Mouse (Mus musculus) heart, postnatal 4 days (tissue): ENCODE measurements at regions not wholly inside any gene's neighbourhood (a gene's known extent, or its start where the extent isn't known, plus 50 kb on each side); places are given as distances from the start of the nearest gene placed in this dataset.
"Not testable (repeated sequence)": the region's sequence is repeated elsewhere in the genome, so short reads cannot be mapped to it uniquely, and the experiment has no call there.

ENCODE experiments used
- DNase-seq: peaks from one replicate; pipeline ENCODE4 v3.0.0; 2021

DNA sequence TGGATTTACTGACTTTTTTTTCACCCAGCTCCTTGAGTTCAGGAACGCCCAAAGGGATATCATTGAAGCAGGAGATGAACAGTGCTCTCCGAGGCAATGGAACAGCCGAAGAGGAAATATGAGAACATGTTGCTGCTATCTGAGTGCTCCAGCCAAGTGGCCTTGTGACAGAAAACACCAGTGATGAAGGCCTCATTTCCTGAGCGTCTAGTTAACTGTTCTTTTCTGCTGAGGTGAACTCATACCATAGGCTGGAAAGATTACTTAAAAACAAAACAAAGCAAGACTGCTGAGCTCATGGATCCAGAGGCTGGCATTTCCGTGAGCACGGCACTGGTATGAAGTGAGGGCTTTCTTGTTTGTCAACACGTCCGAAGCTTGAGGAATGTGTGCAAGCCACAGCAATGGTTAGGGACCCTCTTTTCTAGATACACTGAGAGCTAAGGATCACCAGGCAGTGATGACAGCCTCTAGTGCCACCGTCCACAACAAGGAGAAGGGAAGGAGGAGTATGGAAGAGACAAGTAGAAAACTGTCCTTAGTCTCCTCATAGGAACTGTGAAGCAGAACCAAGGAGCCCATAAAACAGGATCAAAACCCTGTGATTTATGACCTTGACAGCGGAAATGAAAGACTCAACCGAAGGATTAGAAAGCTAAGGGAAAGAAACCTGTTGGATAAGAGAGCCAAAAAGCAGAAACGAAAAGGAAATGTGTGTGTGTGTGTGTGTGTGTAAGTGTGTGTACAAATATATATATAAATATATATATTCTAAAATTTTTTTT is 200.4 kb downstream of the Fam43a start:
- no peak for DNase-seq

GRCm38 (mm10) chr16:30804018-30804417 is 204.5 kb downstream of the Fam43a start:
- no peak for DNase-seq

DNA sequence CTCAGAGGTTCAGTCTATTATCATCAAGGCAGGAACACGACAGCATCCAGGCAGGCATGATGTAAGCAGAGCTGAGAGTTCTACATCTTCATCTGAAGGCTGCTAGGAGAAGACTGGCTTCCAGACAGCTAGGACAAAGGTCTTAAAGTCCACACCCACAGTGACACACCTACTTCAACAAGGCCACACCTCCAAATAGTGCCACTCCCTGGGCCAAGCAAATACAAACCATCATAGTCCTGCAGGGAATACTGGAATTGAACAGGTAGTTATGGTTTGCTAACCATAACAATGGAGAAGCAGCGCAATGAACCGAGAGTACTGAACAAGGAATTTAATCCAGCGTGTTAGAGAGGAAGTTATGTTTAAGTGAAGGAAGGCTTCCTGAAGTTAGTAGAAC is 206.7 kb downstream of the Fam43a start:
- DNase-seq = not testable (repeated sequence)

- no peak for DNase-seq
Observed at GRCm38 (mm10) chr16:30818541-30819120, 219.1 kb downstream of the Fam43a start.

- no peak for DNase-seq
Observed at GRCm38 (mm10) chr16:30819342-30819741, 219.8 kb downstream of the Fam43a start.

DNA sequence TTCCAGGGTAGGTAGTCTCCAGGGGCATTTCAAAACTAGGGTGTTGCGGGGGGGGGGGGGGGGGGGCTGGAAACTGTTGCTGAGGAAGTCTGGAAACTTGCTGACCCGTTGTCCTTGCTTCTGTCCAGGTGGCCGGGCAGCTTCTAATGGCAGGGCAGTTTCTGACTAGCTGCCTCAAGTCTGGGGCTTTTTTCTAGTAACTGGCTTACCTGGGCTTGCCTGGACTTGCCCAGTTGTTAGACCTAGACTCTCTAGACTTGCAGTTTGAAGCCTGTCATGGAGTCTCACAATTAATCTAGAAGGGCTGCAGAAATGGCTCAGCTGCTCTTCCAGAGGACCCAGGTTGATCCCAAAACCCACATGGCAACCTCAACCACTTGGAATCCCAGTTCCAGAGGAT is 220.7 kb downstream of the Fam43a start:
- DNase-seq = no peak

GRCm38 (mm10) chr16:30820761-30821160 is 221.2 kb downstream of the Fam43a start:
- no peak for DNase-seq

DNA sequence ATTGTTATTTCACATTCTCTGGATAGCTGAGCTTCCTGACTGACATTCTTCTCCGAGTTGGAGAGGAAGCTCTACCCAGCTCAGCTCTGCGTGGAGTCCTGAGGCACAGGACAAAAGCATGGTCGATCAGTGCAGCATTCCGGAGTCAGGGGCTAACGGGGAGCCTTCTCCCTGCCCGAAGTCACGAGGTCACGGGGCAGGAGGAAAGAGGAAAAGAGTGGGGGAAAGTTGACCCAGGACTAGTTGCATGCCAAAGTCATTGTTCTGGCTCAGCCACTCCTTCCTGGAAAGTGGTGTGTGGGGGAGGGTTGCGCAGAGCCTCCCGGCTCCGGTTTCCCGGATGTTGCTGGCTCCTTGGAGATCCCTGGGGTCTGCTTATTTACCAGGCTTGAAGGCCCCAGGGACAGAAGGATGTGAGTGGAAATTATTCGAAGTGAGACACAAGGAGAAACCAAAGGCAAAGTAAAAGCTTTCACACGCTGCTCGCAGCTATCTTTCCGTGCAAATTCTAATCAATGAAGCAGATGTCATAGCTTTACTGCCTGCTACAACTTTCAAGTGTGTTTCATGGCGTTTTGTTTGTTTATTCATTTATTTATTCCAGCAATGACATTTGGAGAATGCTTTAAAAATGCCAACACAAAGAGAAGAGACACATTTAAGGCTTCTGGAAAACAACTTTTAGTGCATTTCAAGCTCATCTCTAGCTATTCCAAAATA is 221.8 kb downstream of the Fam43a start:
- peak; percentile 84 for DNase-seq

GRCm38 (mm10) chr16:30821911-30822578 is 222.5 kb downstream of the Fam43a start:
- peak; percentile 46 for DNase-seq

- peak; percentile 60 for DNase-seq
Observed at GRCm38 (mm10) chr16:30826128-30826527, 226.6 kb downstream of the Fam43a start.

DNA sequence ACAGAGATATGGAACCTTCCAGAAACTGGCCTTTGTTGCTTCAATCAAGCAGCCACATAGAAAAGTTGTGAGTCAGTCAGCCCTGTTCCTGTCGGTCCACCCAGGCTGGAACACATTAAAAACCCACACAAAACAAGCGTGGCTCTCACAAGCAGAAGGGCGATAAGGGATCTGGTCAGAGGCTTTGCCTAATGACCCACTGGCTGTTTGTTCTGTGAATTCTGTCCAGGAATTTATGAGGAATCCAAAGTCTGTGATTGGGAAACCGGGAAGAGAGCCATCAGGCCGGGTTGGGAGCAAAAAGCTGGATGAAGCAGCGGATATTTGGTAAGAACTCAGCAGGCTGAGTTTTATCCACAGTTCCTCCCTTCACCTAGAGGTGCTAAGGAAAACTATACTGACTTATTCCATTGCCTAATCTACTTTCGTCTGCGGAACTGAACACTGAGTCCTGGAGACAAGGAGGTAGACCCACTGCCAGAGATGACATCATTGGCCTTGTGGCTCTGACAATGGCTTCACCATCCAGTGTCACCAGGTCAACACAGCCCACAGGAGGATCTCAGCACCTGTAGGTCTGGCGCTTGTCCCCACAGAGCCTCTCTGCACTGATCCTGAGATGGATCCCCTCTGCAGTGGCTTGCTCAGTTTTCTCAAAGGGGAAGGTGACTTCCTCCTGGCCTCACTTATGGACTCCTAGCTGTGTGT is 228.5 kb downstream of the Fam43a start:
- peak; percentile 68 for DNase-seq

GRCm38 (mm10) chr16:30834561-30834960 is 235.0 kb downstream of the Fam43a start:
- no peak for DNase-seq

GRCm38 (mm10) chr16:30835678-30836077 is 236.2 kb downstream of the Fam43a start:
- DNase-seq = no peak

GRCm38 (mm10) chr16:30842831-30843230 is 238.4 kb downstream of the Xxylt1 start:
- no peak for DNase-seq

DNA sequence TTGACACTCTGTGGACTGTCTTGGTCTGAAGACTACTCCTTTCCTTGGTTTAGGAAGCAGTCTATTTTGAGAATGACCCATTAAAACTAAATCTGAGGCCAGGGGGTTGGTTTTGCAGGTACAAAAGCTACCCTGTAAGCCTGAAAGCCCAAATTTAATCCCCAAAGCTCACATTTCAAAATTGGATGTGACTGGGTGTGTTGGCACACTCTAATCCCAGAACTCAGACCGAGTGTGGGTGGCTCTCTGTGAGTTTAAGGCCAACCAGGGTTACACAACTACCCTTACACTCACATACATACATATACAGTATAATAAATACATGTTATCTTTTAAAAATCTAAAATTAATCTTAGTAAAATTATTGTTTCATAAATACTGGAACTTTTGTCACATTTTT is 228.6 kb downstream of the Xxylt1 start:
- no peak for DNase-seq

GRCm38 (mm10) chr16:30854716-30855115 is 226.5 kb downstream of the Xxylt1 start:
- DNase-seq = no peak

DNA sequence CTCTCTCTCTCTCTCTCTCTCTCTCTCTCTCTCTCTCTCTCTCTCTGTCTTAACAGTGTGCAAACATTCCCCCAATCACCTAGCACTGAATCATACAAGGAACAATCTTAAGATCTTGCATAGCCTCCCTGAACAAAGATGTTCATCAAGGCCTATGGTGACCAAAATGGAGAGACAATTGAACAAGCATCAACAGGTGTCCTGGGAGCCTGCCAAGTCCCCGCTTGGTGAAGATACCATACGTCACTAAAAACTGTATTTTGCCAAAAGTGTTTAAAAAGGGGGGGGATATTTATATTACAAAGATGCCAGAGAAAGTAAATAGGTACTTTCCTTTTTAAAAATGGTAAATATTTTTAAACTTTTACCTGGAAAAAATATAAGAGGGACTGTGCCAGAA is 223.6 kb downstream of the Xxylt1 start:
- DNase-seq = no peak

GRCm38 (mm10) chr16:30869136-30869909 is 211.9 kb downstream of the Xxylt1 start:
- no peak for DNase-seq

- peak; percentile 81 for DNase-seq
Observed at GRCm38 (mm10) chr16:30870110-30870509, 211.1 kb downstream of the Xxylt1 start.

- DNase-seq = no peak
Observed at GRCm38 (mm10) chr16:30870676-30871075, 210.6 kb downstream of the Xxylt1 start.

GRCm38 (mm10) chr16:30872147-30872546 is 209.1 kb downstream of the Xxylt1 start:
- no peak for DNase-seq
